In genomic region chr5:16506702-16507350, GRCm38 (mm10) we compare ENCODE assay signal across 21 mouse cellular contexts. TPM values are rescaled to one million over a fixed set of nuclear protein-coding genes. Genes with fewer than 3 reads are reported as not detected.
A peak's percentile ranks its signal among the peaks of the same experiment; 100 is the strongest.
DNase-seq lines count a peak whose midpoint lies in the region; ATAC-seq and TF ChIP-seq lines count a peak whose summit lies in the region.
"Had no signal": no experiment of that assay in that cellular context is flagged by ENCODE, and none has a peak within 500 bp of the region (broad histone marks: within the 10 kb centered on the region; RNA-seq: fewer than 3 reads in every experiment).

No protein-coding gene starts in this region.

- WGBS in forebrain, embryonic 13.5 days = 82% methylated on average over 4 of the region's 4 CpGs
- 79% methylated on average over 4 of the region's 4 CpGs for WGBS in forebrain, embryonic 14.5 days
- WGBS in intestine, postnatal 0 days = 76% methylated on average over 4 of the region's 4 CpGs
- 82% methylated on average over 4 of the region's 4 CpGs for WGBS in hindbrain, embryonic 10.5 days

- no peaks in the 10 kb centered on the region for H3K36me3 ChIP-seq in forebrain, embryonic 13.5 days (ENCODE audit: poor library complexity, severe bottlenecking)
- no peaks in the 10 kb centered on the region for H3K36me3 ChIP-seq in forebrain, embryonic 14.5 days (ENCODE audit: control insufficient read depth, insufficient read depth, low read length)
- H3K36me3 ChIP-seq in intestine, postnatal 0 days (ENCODE audit: control insufficient read depth, insufficient read depth) = no peaks in the 10 kb centered on the region
- no peaks in the 10 kb centered on the region for H3K36me3 ChIP-seq in hindbrain, embryonic 10.5 days
- H3K36me3 ChIP-seq: embryonic facial prominence, embryonic 13.5 days; heart, embryonic 10.5 days; kidney, embryonic 15.5 days; midbrain, embryonic 10.5 days had no signal

- peak; percentile 41; the same call in 1 of the 2 replicates for ATAC-seq in forebrain, embryonic 13.5 days
- ATAC-seq in forebrain, embryonic 14.5 days = no peak
- ATAC-seq in intestine, postnatal 0 days = no peak
- ATAC-seq: hindbrain, postnatal 0 days; midbrain, embryonic 16.5 days had no signal

- no peak for TF ChIP-seq POLR2A in bone marrow macrophage, adult 2 months (IDR thresholded peaks at IDR 0.05; ENCODE audit: borderline replicate concordance, low read depth, low read length)

- H3K4me1 ChIP-seq in forebrain, embryonic 13.5 days = no peaks in the 10 kb centered on the region
- H3K4me1 ChIP-seq in forebrain, embryonic 14.5 days (ENCODE audit: control insufficient read depth, insufficient read depth, low read length) = no peaks in the 10 kb centered on the region
- peaks cover 7% of the 10 kb centered on the region for H3K4me1 ChIP-seq in bone marrow macrophage, adult 2 months (ENCODE audit: control insufficient read depth, insufficient read depth, low read length)
- no peaks in the 10 kb centered on the region for H3K4me1 ChIP-seq in intestine, postnatal 0 days (replicated peaks; ENCODE audit: control insufficient read depth, insufficient read depth, low read length)
- H3K4me1 ChIP-seq in hindbrain, embryonic 10.5 days (replicated peaks) = no peaks in the 10 kb centered on the region
- H3K4me1 ChIP-seq: embryonic facial prominence, embryonic 13.5 days; heart, embryonic 10.5 days; kidney, embryonic 15.5 days; midbrain, embryonic 10.5 days had no signal

- H3K27me3 ChIP-seq in forebrain, embryonic 13.5 days = no peaks in the 10 kb centered on the region
- no peaks in the 10 kb centered on the region for H3K27me3 ChIP-seq in forebrain, embryonic 14.5 days (replicated peaks; ENCODE audit: control insufficient read depth, insufficient read depth, low read length)
- H3K27me3 ChIP-seq in intestine, postnatal 0 days (replicated peaks; ENCODE audit: control insufficient read depth, insufficient read depth, low read length) = no peaks in the 10 kb centered on the region
- no peaks in the 10 kb centered on the region for H3K27me3 ChIP-seq in hindbrain, embryonic 10.5 days (ENCODE audit: insufficient read depth, poor library complexity, severe bottlenecking)
- H3K27me3 ChIP-seq: embryonic facial prominence, embryonic 13.5 days; kidney, embryonic 15.5 days had no signal

- no peak for DNase-seq in forebrain, embryonic 14.5 days (ENCODE audit: low spot score)
- DNase-seq in 3T3-L1 (ENCODE audit: low read depth, low spot score) = peak; percentile 39
- peak; percentile 50 for DNase-seq in fibroblast of lung, adult 2 months (ENCODE audit: low read depth)
- no peak for DNase-seq in hindbrain, embryonic 10.5 days (ENCODE audit: low spot score)
- no peak for DNase-seq in cerebellum, postnatal 25 days
- DNase-seq: adrenal gland, adult 8-10 months; cerebellum, adult 9-11 months; kidney, adult 11 months; lung, postnatal 4 days; thymus, postnatal 14 days had no signal

- H3K9me3 ChIP-seq in forebrain, embryonic 13.5 days (replicated peaks) = no peaks in the 10 kb centered on the region
- H3K9me3 ChIP-seq in forebrain, embryonic 14.5 days (replicated peaks; ENCODE audit: control insufficient read depth, low read length) = no peaks in the 10 kb centered on the region
- H3K9me3 ChIP-seq in intestine, postnatal 0 days (ENCODE audit: control insufficient read depth) = no peaks in the 10 kb centered on the region
- H3K9me3 ChIP-seq in hindbrain, embryonic 10.5 days = no peaks in the 10 kb centered on the region
- H3K9me3 ChIP-seq: embryonic facial prominence, embryonic 13.5 days; heart, embryonic 10.5 days; kidney, embryonic 15.5 days; midbrain, embryonic 10.5 days had no signal

- H3K27ac ChIP-seq in forebrain, embryonic 13.5 days = no peak overlapping the region
- H3K27ac ChIP-seq in forebrain, embryonic 14.5 days (ENCODE audit: low read depth, low read length) = no peak overlapping the region
- H3K27ac ChIP-seq in bone marrow macrophage, adult 2 months (ENCODE audit: insufficient read depth, low read depth, low read length) = 0 out of 2 replicates have a peak overlapping the region, but pooled peaks have one; percentile 4
- H3K27ac ChIP-seq in intestine, postnatal 0 days (ENCODE audit: low read depth, low read length) = no peak overlapping the region
- no peak overlapping the region for H3K27ac ChIP-seq in hindbrain, embryonic 10.5 days
- H3K27ac ChIP-seq: embryonic facial prominence, embryonic 13.5 days; heart, embryonic 10.5 days; hindbrain, postnatal 0 days; kidney, embryonic 15.5 days; left cerebral cortex, adult 2 months; midbrain, embryonic 10.5 days had no signal

- no peak overlapping the region for H3K4me2 ChIP-seq in forebrain, embryonic 13.5 days
- H3K4me2 ChIP-seq in forebrain, embryonic 14.5 days (ENCODE audit: low read length) = no peak overlapping the region
- H3K4me2 ChIP-seq in intestine, postnatal 0 days (replicated peaks; ENCODE audit: low read depth) = no peak overlapping the region
- H3K4me2 ChIP-seq: embryonic facial prominence, embryonic 13.5 days; kidney, embryonic 15.5 days had no signal

- no peak for TF ChIP-seq CTCF in bone marrow macrophage, adult 2 months (IDR thresholded peaks at IDR 0.05; ENCODE audit: low read depth, low read length)
- TF ChIP-seq CTCF in intestine, postnatal 0 days (IDR thresholded peaks at IDR 0.05; ENCODE audit: low read depth) = no peak

- no peak overlapping the region for H3K4me3 ChIP-seq in forebrain, embryonic 13.5 days
- H3K4me3 ChIP-seq in forebrain, embryonic 14.5 days (ENCODE audit: low read depth, low read length) = no peak overlapping the region
- H3K4me3 ChIP-seq in bone marrow macrophage, adult 2 months (ENCODE audit: insufficient read depth, low read length) = no peak overlapping the region
- H3K4me3 ChIP-seq in intestine, postnatal 0 days (ENCODE audit: low read depth, low read length) = no peak overlapping the region
- H3K4me3 ChIP-seq in hindbrain, embryonic 10.5 days = no peak overlapping the region
- H3K4me3 ChIP-seq: embryonic facial prominence, embryonic 13.5 days; heart, embryonic 10.5 days; kidney, embryonic 15.5 days; left cerebral cortex, adult 2 months; midbrain, embryonic 10.5 days had no signal

- no peak overlapping the region for H3K9ac ChIP-seq in forebrain, embryonic 13.5 days
- no peak overlapping the region for H3K9ac ChIP-seq in forebrain, embryonic 14.5 days (ENCODE audit: low read length)
- H3K9ac ChIP-seq in intestine, postnatal 0 days (ENCODE audit: low read depth, low read length) = no peak overlapping the region
- H3K9ac ChIP-seq: embryonic facial prominence, embryonic 13.5 days; kidney, embryonic 15.5 days had no signal

RNA-seq across cellular contexts. Expression of gene Hgf, which starts 46.5 kb away (rescaled TPM):
- polyA plus RNA-seq in forebrain, embryonic 13.5 days (2015; fragmentation: Nextera tagmentation; extraction: Ambion mirVana) = 0.20 and 0.34 TPM in 2 replicates
- polyA plus RNA-seq in forebrain, embryonic 14.5 days (2014; fragmentation: Nextera tagmentation; extraction: Ambion mirVana) = 0.51 and 0.99 TPM in 2 replicates
- 6.6 and 8.2 TPM in 2 replicates for polyA plus RNA-seq in bone marrow macrophage, adult 2 months (2012; ENCODE audit: insufficient read depth, insufficient read length, missing spikeins)
- polyA plus RNA-seq in intestine, postnatal 0 days (2015; fragmentation: Nextera tagmentation; extraction: Ambion mirVana) = 1.7 and 1.9 TPM in 2 replicates
- 1.1 and 1.3 TPM in 2 replicates for polyA plus RNA-seq in hindbrain, embryonic 10.5 days (2016; fragmentation: Nextera tagmentation; extraction: Ambion mirVana)
- polyA plus RNA-seq: neural tube, embryonic 14.5 days had no signal

Comparison
In these comparisons a context has a peak if more than half of its experiments do, and no peak if none do; other contexts are left out.
1. DNase-seq: peak in 3T3-L1 (single experiment) and fibroblast of lung, adult 2 months (single experiment); none in forebrain, embryonic 14.5 days (single experiment), hindbrain, embryonic 10.5 days (single experiment) and cerebellum, postnatal 25 days (0 of 2).